Mouse (Mus musculus): ENCODE data around the gene Irf2bp1. TPM values are rescaled to one million over a fixed set of nuclear protein-coding genes. Genes with fewer than 3 reads are reported as not detected.

The Irf2bp1 gene
- polyA plus RNA-seq, 1 experiment from 2014 or later = 9.8 TPM

DNA sequence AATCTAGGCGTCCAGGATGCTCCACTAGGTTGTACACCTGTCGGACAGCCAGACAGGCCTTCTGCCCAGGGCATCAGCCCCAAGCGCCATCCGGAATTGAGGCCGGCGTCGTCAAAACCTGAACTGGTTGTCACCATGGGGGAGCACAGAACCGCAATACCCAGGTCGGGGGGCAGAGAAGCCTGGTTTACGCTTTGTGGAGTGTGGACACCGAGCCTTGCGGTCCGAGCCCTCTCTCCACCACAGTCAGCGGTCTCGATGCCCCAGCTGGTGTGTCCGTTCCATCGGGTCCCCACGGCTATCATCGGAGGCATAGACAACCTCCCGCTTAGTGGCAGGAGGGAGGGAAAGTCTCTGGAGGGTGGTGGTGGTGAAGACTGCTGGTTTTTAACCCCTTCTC, 41.0 kb upstream of the Irf2bp1 start:
- H3K9me3 ChIP-seq (ENCODE audit: control insufficient read depth, low read length) = no peaks in the 10 kb centered on the region
- H3K4me1 ChIP-seq (replicated peaks; ENCODE audit: control insufficient read depth, insufficient read depth) = no peaks in the 10 kb centered on the region
- DNase-seq (ENCODE audit: low spot score) (no peak), ATAC-seq (ENCODE audit: low FRiP score, low TSS enrichment) (no peak)
- no peak for TF ChIP-seq CTCF (IDR thresholded peaks at IDR 0.05; ENCODE audit: low read depth)
- TF ChIP-seq EP300 (optimal IDR thresholded peaks at IDR 0.05) = no peak
- no peak overlapping the region for H3K4me3 ChIP-seq (ENCODE audit: low read depth, low read length)
- no peak overlapping the region; the same call in 1 of the 2 replicates for H3K4me2 ChIP-seq (replicated peaks; ENCODE audit: low read depth)
- H3K9ac ChIP-seq (ENCODE audit: low read length) = no peak overlapping the region
- peaks cover 4% of the 10 kb centered on the region; the same call in 1 of the 2 replicates for H3K27me3 ChIP-seq (ENCODE audit: control insufficient read depth, insufficient read depth, low read length)
- WGBS = 2% methylated on average over 19 of the region's 20 CpGs
- no peaks in the 10 kb centered on the region for H3K36me3 ChIP-seq (ENCODE audit: control insufficient read depth, insufficient read depth, low read length)
- no peak overlapping the region for H3K27ac ChIP-seq (replicated peaks)

GRCm38 (mm10) chr7:18963294-18963843, 40.5 kb upstream of the Irf2bp1 start:
- Histone ChIP-seq H3K4me2 (replicated peaks; ENCODE audit: low read depth) (no peak overlapping the region), H3K27ac (replicated peaks) (no peak overlapping the region)

DNA sequence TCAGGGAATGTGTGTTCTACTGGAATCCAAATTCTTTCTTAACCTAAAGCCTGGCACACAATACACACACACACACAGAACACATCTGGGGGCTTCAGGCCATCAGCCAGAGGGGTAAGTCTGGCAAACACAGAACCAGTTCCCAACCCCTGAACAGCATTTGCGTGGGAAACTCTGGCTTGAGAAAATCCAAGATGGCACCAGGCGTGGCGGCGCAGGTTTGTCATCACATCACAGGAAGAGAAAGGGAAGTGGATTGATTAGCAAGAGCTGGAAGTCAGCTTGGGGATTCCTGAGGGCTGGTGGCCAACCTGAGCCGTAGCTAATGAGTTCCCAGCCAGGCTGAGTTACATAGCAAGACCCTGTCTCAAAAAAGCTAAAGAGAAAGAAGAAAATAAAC, 38.5 kb upstream of the Irf2bp1 start:
- 70% methylated on average over 5 of the region's 5 CpGs for WGBS
- TF ChIP-seq EP300 (optimal IDR thresholded peaks at IDR 0.05) = no peak
- TF ChIP-seq CTCF (IDR thresholded peaks at IDR 0.05; ENCODE audit: low read depth) = no peak
- H3K4me2 ChIP-seq (replicated peaks; ENCODE audit: low read depth) = no peak overlapping the region
- ATAC-seq (ENCODE audit: low FRiP score, low TSS enrichment) (no peak), DNase-seq (ENCODE audit: low spot score) (no peak)
- H3K4me1 ChIP-seq (replicated peaks; ENCODE audit: control insufficient read depth, insufficient read depth) = no peaks in the 10 kb centered on the region
- no peak overlapping the region for H3K4me3 ChIP-seq (ENCODE audit: low read depth, low read length)
- H3K9me3 ChIP-seq (ENCODE audit: control insufficient read depth, low read length) = no peaks in the 10 kb centered on the region
- H3K27me3 ChIP-seq (ENCODE audit: control insufficient read depth, insufficient read depth, low read length) = peaks cover 4% of the 10 kb centered on the region; the same call in 1 of the 2 replicates
- H3K9ac ChIP-seq (ENCODE audit: low read length) = no peak overlapping the region
- H3K36me3 ChIP-seq (ENCODE audit: control insufficient read depth, insufficient read depth, low read length) = no peaks in the 10 kb centered on the region
- H3K27ac ChIP-seq (replicated peaks) = no peak overlapping the region

More at GRCm38 (mm10) chr7:18963294-18963843, 40.5 kb upstream of the Irf2bp1 start:
- H3K4me3 ChIP-seq (ENCODE audit: low read depth, low read length) = no peak overlapping the region
- H3K36me3 ChIP-seq (ENCODE audit: control insufficient read depth, insufficient read depth, low read length) = no peaks in the 10 kb centered on the region
- H3K9me3 ChIP-seq (ENCODE audit: control insufficient read depth, low read length) = no peaks in the 10 kb centered on the region
- peaks cover 4% of the 10 kb centered on the region; the same call in 1 of the 2 replicates for H3K27me3 ChIP-seq (ENCODE audit: control insufficient read depth, insufficient read depth, low read length)
- no peaks in the 10 kb centered on the region for H3K4me1 ChIP-seq (replicated peaks; ENCODE audit: control insufficient read depth, insufficient read depth)
- DNase-seq (ENCODE audit: low spot score) (no peak), ATAC-seq (ENCODE audit: low FRiP score, low TSS enrichment) (no peak)
- WGBS = 2% methylated on average over 19 of the region's 19 CpGs
- H3K9ac ChIP-seq (ENCODE audit: low read length) = no peak overlapping the region
- TF ChIP-seq CTCF (IDR thresholded peaks at IDR 0.05; ENCODE audit: low read depth) = no peak
- TF ChIP-seq EP300 (optimal IDR thresholded peaks at IDR 0.05) = no peak

GRCm38 (mm10) chr7:18967603-18968002, 36.2 kb upstream of the Irf2bp1 start:
- H3K4me3 ChIP-seq (ENCODE audit: low read depth, low read length) = no peak overlapping the region
- H3K27ac ChIP-seq (replicated peaks) = no peak overlapping the region
- H3K4me1 ChIP-seq (replicated peaks; ENCODE audit: control insufficient read depth, insufficient read depth) = no peaks in the 10 kb centered on the region
- ATAC-seq (ENCODE audit: low FRiP score, low TSS enrichment) (no peak), DNase-seq (ENCODE audit: low spot score) (no peak)
- H3K36me3 ChIP-seq (ENCODE audit: control insufficient read depth, insufficient read depth, low read length) = no peaks in the 10 kb centered on the region
- TF ChIP-seq CTCF (IDR thresholded peaks at IDR 0.05; ENCODE audit: low read depth) (no peak), EP300 (optimal IDR thresholded peaks at IDR 0.05) (no peak)
- no peaks in the 10 kb centered on the region for H3K9me3 ChIP-seq (ENCODE audit: control insufficient read depth, low read length)
- 7% methylated on average over 8 of the region's 8 CpGs for WGBS
- H3K4me2 ChIP-seq (replicated peaks; ENCODE audit: low read depth) = no peak overlapping the region
- H3K9ac ChIP-seq (ENCODE audit: low read length) = no peak overlapping the region
- H3K27me3 ChIP-seq (ENCODE audit: control insufficient read depth, insufficient read depth, low read length) = peaks cover 3% of the 10 kb centered on the region; the same call in 1 of the 2 replicates

- ATAC-seq (ENCODE audit: low FRiP score, low TSS enrichment) = no peak
- WGBS = 92% methylated on average over 3 of the region's 3 CpGs
- Histone ChIP-seq H3K4me2 (replicated peaks; ENCODE audit: low read depth) (no peak overlapping the region), H3K36me3 (ENCODE audit: control insufficient read depth, insufficient read depth, low read length) (no peaks in the 10 kb centered on the region), H3K4me3 (ENCODE audit: low read depth, low read length) (no peak overlapping the region), H3K9me3 (ENCODE audit: control insufficient read depth, low read length) (no peaks in the 10 kb centered on the region), H3K9ac (ENCODE audit: low read length) (no peak overlapping the region), H3K4me1 (replicated peaks; ENCODE audit: control insufficient read depth, insufficient read depth) (no peaks in the 10 kb centered on the region), H3K27me3 (ENCODE audit: control insufficient read depth, insufficient read depth, low read length) (no peaks in the 10 kb centered on the region), H3K27ac (replicated peaks) (no peak overlapping the region)
- DNase-seq (ENCODE audit: low spot score) = no peak
- TF ChIP-seq CTCF (IDR thresholded peaks at IDR 0.05; ENCODE audit: low read depth) = peak; percentile 42
- TF ChIP-seq EP300 (optimal IDR thresholded peaks at IDR 0.05) = no peak
Measured at GRCm38 (mm10) chr7:18970956-18971355, 32.9 kb upstream of the Irf2bp1 start.

- Histone ChIP-seq H3K4me2 (replicated peaks; ENCODE audit: low read depth) (no peak overlapping the region), H3K4me1 (replicated peaks; ENCODE audit: control insufficient read depth, insufficient read depth) (no peaks in the 10 kb centered on the region), H3K36me3 (ENCODE audit: control insufficient read depth, insufficient read depth, low read length) (no peaks in the 10 kb centered on the region), H3K9me3 (ENCODE audit: control insufficient read depth, low read length) (no peaks in the 10 kb centered on the region), H3K27ac (replicated peaks) (no peak overlapping the region), H3K9ac (ENCODE audit: low read length) (no peak overlapping the region), H3K4me3 (ENCODE audit: low read depth, low read length) (no peak overlapping the region), H3K27me3 (ENCODE audit: control insufficient read depth, insufficient read depth, low read length) (no peaks in the 10 kb centered on the region)
- TF ChIP-seq EP300 (optimal IDR thresholded peaks at IDR 0.05) (no peak), CTCF (IDR thresholded peaks at IDR 0.05; ENCODE audit: low read depth) (no peak)
- ATAC-seq (ENCODE audit: low FRiP score, low TSS enrichment) (no peak), DNase-seq (ENCODE audit: low spot score) (no peak)
- WGBS = 69% methylated on average over 9 of the region's 9 CpGs
Measured at GRCm38 (mm10) chr7:18978381-18978780, 25.5 kb upstream of the Irf2bp1 start.
